Mouse (Mus musculus): ENCODE results near the gene Dennd6b. TPM values are rescaled to one million over a fixed set of nuclear protein-coding genes. Genes with fewer than 3 reads are reported as not detected.

Dennd6b gene
- total and polyA plus RNA-seq, 3 experiments = 4.1 to 9.1 (median 9.0) TPM

- peaks cover 22 to 40% of the 10 kb centered on the region in 2 experiments for H3K4me1 ChIP-seq (ENCODE audit: control insufficient read depth in 1 of 2, insufficient read depth in 2 of 2)
- H3K9ac ChIP-seq (ENCODE audit: insufficient read depth, low read depth) = no peak overlapping the region
- H3K36me3 ChIP-seq (replicated peaks in 1 of 2; ENCODE audit: control insufficient read depth in 1 of 2, insufficient read depth in 1 of 2, low read length in 1 of 2) = peaks cover 12 to 52% of the 10 kb centered on the region in 2 experiments
- in situ Hi-C loops (cut with MboI; ENCODE audit: low pct_ligation_motif_present, low pct_unique_long_range_greater_than_20kb, low sequenced_read_pairs) = no loop called here
- H3K27me3 ChIP-seq (replicated peaks) = no peaks in the 10 kb centered on the region
- DNase-seq (ENCODE audit: extremely low read depth) = no peak
- no peak for TF ChIP-seq EP300 (IDR thresholded peaks at IDR 0.05; ENCODE audit: low read length)
- TF ChIP-seq CTCF (conservative IDR thresholded peaks at IDR 0.05 in 1 of 2, IDR thresholded peaks at IDR 0.05 in 1 of 2; ENCODE audit: low read depth in 2 of 2, low read length in 2 of 2) = peak in 1 of 2 experiments; percentile 11; a peak in 1 of 4 replicates
- no peak overlapping the region for H3K4me3 ChIP-seq (replicated peaks in 1 of 3; ENCODE audit: low read depth in 2 of 3, low read length in 2 of 3, poor library complexity in 1 of 3)
- dilution Hi-C loops (cut with MboI; ENCODE audit: extremely low pct_ligation_motif_present, extremely low pct_unique_long_range_greater_than_20kb, low sequenced_read_pairs) = no loop called here
- H3K79me2 ChIP-seq (replicated peaks; ENCODE audit: control insufficient read depth, extremely low read depth, insufficient read depth, poor library complexity, severe bottlenecking) = 0 out of 2 replicates have a peak, but pooled peaks cover 3% of the 10 kb centered on the region
- no peak overlapping the region for H3K4me2 ChIP-seq (ENCODE audit: insufficient read depth, low read depth, poor library complexity, severe bottlenecking)
- peaks cover 8% of the 10 kb centered on the region for H3K9me3 ChIP-seq (replicated peaks; ENCODE audit: low read length)
- H3K27ac ChIP-seq (ENCODE audit: insufficient read depth, low read depth) = no peak overlapping the region
Measured at GRCm38 (mm10) chr15:89181561-89182270, 14.6 kb downstream of the Dennd6b start.

- no peak for TF ChIP-seq MAX (IDR thresholded peaks at IDR 0.05; ENCODE audit: low read length)
- no peak for TF ChIP-seq TBP (conservative IDR thresholded peaks at IDR 0.05; ENCODE audit: low read depth, low read length)
- TF ChIP-seq MAFK (IDR thresholded peaks at IDR 0.05; ENCODE audit: insufficient replicate concordance, low read length) = no peak
- TF ChIP-seq MAZ (IDR thresholded peaks at IDR 0.05; ENCODE audit: low read depth, low read length) = peak; percentile 60; the same call in 1 of the 2 replicates
- TF ChIP-seq HCFC1 (IDR thresholded peaks at IDR 0.05; ENCODE audit: low read depth, low read length) = no peak
- TF ChIP-seq KAT2A (IDR thresholded peaks at IDR 0.05; ENCODE audit: insufficient replicate concordance, low read length) = no peak
- peak; percentile 29; the same call in 1 of the 2 replicates for TF ChIP-seq ZMIZ1 (IDR thresholded peaks at IDR 0.05; ENCODE audit: low read depth, low read length)
- no peak for TF ChIP-seq RCOR1 (conservative IDR thresholded peaks at IDR 0.05; ENCODE audit: low read depth, low read length)
- no peak; the same call in 1 of the 2 replicates for TF ChIP-seq NRF1 (IDR thresholded peaks at IDR 0.05; ENCODE audit: low read depth, low read length)
- TF ChIP-seq TCF12 (IDR thresholded peaks at IDR 0.05; ENCODE audit: low read depth, low read length) = no peak
- TF ChIP-seq E2F4 (IDR thresholded peaks at IDR 0.05; ENCODE audit: insufficient replicate concordance, low read depth, low read length) = no peak
- no peak for TF ChIP-seq MEF2A (IDR thresholded peaks at IDR 0.05; ENCODE audit: borderline replicate concordance, low read depth, low read length)
- TF ChIP-seq RAD21 (IDR thresholded peaks at IDR 0.05; ENCODE audit: low read depth, low read length) = no peak
- TF ChIP-seq POLR2AphosphoS2 (IDR thresholded peaks at IDR 0.05; ENCODE audit: low read depth, low read length) = no peak
- no peak for TF ChIP-seq SIN3A (IDR thresholded peaks at IDR 0.05; ENCODE audit: low read length)
- TF ChIP-seq NELFE (IDR thresholded peaks at IDR 0.05; ENCODE audit: low read depth, low read length) = 0 out of 2 replicates have a peak, but pooled peaks have one; percentile 11
- no peak for TF ChIP-seq IRF4 (IDR thresholded peaks at IDR 0.05; ENCODE audit: low read depth, low read length)
- no peak for TF ChIP-seq MYC (IDR thresholded peaks at IDR 0.05; ENCODE audit: low read depth, low read length)
- TF ChIP-seq USF2 (conservative IDR thresholded peaks at IDR 0.05; ENCODE audit: low read depth, low read length) = no peak
- no peak for TF ChIP-seq CTCF (conservative IDR thresholded peaks at IDR 0.05 in 1 of 2, IDR thresholded peaks at IDR 0.05 in 1 of 2; ENCODE audit: low read depth in 2 of 2, low read length in 2 of 2)
- TF ChIP-seq ZKSCAN1 (IDR thresholded peaks at IDR 0.05; ENCODE audit: borderline replicate concordance, low read depth, low read length) = no peak
- TF ChIP-seq SMC3 (IDR thresholded peaks at IDR 0.05; ENCODE audit: low read depth, low read length) = no peak
- peak; percentile 14; the same call in 1 of the 2 replicates for TF ChIP-seq MXI1 (IDR thresholded peaks at IDR 0.05; ENCODE audit: low read depth, low read length)
- TF ChIP-seq JUN (IDR thresholded peaks at IDR 0.05; ENCODE audit: insufficient read depth, low read depth, low read length) = no peak
- TF ChIP-seq PAX5 (IDR thresholded peaks at IDR 0.05; ENCODE audit: low read length) = no peak
- TF ChIP-seq ZC3H11A (IDR thresholded peaks at IDR 0.05; ENCODE audit: low read depth, low read length) = no peak
- TF ChIP-seq UBTF (IDR thresholded peaks at IDR 0.05; ENCODE audit: low read depth, low read length) = no peak
- peaks cover 8% of the 10 kb centered on the region for H3K9me3 ChIP-seq (replicated peaks; ENCODE audit: low read length)
- DNase-seq (ENCODE audit: extremely low read depth) = no peak
- H3K9ac ChIP-seq (ENCODE audit: insufficient read depth, low read depth) = peak within 1 kb of the TSS; percentile 35
- H3K4me2 ChIP-seq (ENCODE audit: insufficient read depth, low read depth, poor library complexity, severe bottlenecking) = peak within 1 kb of the TSS; percentile 92
- 0 out of 2 replicates have a peak, but pooled peaks cover 3% of the 10 kb centered on the region for H3K79me2 ChIP-seq (replicated peaks; ENCODE audit: control insufficient read depth, extremely low read depth, insufficient read depth, poor library complexity, severe bottlenecking)
- H3K4me1 ChIP-seq (ENCODE audit: control insufficient read depth in 1 of 2, insufficient read depth in 2 of 2) = peaks cover 22 to 48% of the 10 kb centered on the region in 2 experiments
- H3K4me3 ChIP-seq (replicated peaks in 1 of 3; ENCODE audit: low read depth in 2 of 3, low read length in 2 of 3, poor library complexity in 1 of 3) = peak within 1 kb of the TSS; percentile 15 to 77 (median 45)
- no peaks in the 10 kb centered on the region for H3K27me3 ChIP-seq (replicated peaks)
- in situ Hi-C loops (cut with MboI; ENCODE audit: low pct_ligation_motif_present, low pct_unique_long_range_greater_than_20kb, low sequenced_read_pairs) (no loop called here), dilution Hi-C loops (cut with MboI; ENCODE audit: extremely low pct_ligation_motif_present, extremely low pct_unique_long_range_greater_than_20kb, low sequenced_read_pairs) (no loop called here)
- H3K27ac ChIP-seq (ENCODE audit: insufficient read depth, low read depth) = no peak within 1 kb of the TSS
- peaks cover 6 to 41% of the 10 kb centered on the region in 2 experiments for H3K36me3 ChIP-seq (replicated peaks in 1 of 2; ENCODE audit: control insufficient read depth in 1 of 2, insufficient read depth in 1 of 2, low read length in 1 of 2)
Measured at GRCm38 (mm10) chr15:89180571-89181229, 15.6 kb downstream of the Dennd6b start, which contains the start of gene Plxnb2. Gene Plxnb2 (minus strand): TSS chr15:89180788.

All from CH12.LX (cell line).